Mouse (Mus musculus) kidney, postnatal 4 days (tissue): ENCODE results near the gene Tspyl2.
"Not testable (repeated sequence)": the region's sequence is repeated elsewhere in the genome, so short reads cannot be mapped to it uniquely, and the experiment has no call there.

Experiments
- DNase-seq, 2 experiments: peaks; one replicate each; pipeline ENCODE4 v3.0.0; 2021; ENCODE audit warnings: mixed read lengths in 2 of 2

The Tspyl2 gene

DNA sequence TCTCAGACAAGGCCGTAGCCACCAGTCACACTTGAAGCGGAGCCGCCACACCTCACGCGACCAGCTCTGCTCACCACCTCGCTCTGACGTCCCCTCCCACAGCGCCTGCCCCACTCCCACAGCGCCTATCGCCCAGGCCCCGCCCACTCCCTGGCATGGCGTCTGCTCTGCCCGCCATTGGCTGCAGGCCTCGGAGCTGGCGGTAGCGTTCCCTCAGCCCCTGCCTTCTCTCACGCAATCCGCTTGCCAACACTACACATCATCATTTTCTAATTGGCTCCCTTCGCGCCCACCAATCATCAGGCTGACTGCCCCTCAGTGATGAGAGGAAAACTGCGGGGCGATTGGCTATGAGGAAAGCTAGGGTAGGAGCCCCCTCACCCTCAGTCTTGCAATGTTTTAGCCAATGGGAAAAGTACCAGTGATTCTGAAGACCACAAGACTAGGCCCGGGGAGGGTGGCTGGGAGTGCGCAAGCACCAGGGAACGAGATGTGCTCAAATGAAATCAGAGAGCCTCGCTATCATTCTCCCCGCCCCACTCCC is at the start of gene Tspyl2:
Gene Tspyl2, minus strand, starts transcription at position 68 of the 544 bp plus-strand sequence.
- DNase-seq = peak; percentile 92 to 96

DNA sequence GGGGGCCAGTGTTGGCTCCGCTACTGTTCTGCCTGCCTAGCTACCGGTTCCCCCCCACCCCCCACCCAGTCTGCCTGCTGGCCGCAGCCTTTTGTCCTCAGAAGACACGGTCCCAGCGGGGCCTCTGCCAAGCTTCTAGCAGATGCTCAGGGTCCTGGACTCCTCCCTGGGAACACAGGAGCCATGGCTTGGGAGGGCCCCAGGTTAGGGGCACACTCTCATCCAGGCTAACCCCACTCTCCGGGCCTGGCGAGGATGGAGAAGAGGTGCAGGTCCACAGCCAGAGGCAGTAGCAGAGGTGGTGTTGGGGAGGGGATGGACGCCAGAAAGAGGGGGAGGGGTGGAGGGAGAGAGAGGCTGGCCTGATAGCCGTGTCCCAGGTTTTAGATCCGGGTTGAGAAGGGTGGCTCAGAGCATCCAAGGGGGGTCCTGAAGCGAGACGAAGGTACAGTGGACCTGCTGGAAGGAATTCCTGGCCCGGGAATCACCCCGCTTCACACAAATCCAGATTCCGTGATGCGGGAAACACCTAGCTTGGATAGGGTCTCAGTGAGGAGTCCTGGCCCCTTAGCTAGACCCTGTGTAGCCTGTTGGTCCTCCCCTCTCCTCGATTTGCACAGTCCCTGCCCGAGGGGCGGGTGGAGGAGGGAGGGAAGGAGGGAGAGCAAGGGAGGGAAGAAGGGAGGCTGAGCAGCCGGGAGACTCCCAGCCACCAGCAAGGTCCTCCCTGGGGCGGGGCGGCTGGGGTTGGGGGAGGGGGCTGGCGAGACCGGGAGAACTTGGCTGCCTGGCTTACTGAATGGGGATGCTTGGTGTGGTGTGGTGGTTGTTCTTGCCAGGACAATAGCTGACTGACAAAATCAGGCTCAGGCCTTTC is 26.4 kb upstream of the Tspyl2 start, which contains the start of gene Gpr173:
Gene Gpr173, minus strand, starts transcription at position 308 of the 877 bp plus-strand sequence.
- DNase-seq = peak; percentile 69 to 80

DNA sequence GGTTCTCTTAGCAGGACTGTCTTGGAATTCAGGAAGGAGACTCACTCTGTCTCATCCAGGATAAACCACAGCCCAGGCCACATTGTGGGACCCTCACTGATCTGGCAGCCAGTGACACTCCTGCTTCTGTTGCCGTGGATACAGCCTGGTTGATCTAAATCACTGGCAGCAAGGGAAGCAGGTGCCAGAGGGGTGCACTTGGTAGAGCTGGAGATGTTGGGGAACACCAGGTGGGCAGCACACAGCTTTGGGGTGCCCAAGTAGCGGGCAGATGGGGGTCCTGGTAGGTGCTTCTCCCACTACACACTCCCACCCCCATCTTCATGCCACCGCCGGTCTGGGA is 25.8 kb upstream of the Tspyl2 start:
- DNase-seq = peak in 1 of 2 experiments; percentile 3

DNA sequence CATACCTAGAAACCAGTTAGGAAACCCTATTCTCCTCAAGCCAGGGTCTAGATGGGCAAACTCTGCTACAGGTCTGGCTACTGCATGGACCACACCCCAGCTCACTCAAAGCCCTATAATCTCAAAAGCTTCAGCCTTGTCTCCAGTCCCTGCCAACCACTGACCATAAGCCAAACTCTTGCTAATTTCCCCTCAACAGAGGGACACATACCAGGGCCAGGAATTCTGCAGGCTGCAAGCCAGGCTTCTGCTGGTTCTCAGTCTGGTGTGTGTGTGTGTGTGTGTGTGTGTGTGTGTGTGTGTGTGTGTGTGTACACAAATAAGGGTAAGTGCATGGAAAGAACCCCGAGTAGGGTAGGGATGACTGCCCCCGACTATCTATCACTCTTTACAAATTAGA is 24.2 kb upstream of the Tspyl2 start:
- DNase-seq = no peak

DNA sequence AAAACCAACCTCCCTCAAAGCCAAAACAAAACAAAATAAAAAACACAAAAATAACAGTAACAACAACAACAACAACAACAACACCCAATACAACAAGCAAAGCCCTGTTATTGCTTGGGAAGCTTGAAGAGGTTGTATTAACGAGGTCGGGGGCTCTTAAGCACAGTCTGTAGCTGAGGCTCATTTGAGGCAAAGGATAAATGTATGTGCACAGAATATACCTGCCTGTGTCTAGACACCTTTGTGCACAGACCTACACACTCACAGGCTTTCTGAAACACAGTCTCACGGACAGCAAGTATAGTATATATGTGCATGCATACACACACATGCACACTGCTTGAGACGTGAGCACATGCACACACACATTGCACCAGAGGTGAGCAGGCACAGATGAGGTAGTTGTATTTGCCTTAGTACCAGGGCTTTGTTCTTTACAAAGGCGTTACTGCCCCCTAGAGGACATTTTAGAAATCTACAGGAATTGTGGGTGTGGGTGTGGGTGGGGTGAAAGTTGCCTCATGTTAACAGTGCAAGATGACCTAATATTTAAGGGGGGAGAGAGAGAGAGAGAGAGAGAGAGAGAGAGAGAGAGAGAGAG is 10.4 kb upstream of the Tspyl2 start:
- peak in 1 of 2 experiments; percentile 22 for DNase-seq

DNA sequence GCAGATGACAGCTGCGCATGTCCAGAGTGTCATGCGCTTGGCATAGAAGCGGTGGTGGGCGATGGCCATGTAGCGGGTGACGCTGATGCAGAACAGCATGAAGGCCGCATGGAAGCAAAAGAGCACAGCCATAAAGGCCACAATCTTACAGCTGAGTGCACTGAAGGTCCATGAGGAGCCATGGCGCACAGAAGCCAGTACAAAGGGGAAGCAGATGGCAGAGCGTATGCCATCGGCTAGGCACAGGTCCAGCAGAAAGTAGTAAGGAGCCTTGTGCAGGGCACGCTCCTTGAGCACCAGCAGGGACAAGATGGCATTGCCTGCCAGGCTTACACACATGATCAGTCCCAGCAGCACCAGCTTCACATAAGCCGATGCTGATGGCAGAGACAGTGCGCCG is 4.8 kb upstream of the Tspyl2 start:
- no peak for DNase-seq

DNA sequence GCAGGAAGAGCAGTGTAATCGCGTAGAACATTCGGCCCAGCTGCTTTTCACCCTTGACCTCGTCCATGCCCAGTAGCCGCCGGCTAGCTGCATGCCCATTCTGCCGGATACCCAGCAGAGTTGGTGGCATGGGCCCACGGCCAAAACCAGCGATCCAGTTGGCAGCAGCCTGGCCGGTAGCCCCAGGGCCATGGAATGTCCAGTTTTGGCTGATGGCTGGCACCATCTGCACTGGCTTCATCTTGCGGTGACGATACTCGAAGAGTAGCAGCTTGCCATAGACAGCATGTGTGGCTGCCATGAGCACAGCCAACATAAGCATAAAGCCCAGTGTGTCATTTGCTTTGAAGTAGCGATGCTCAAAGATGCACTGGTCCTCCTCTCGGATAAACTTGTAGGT is 4.4 kb upstream of the Tspyl2 start:
- no peak for DNase-seq

DNA sequence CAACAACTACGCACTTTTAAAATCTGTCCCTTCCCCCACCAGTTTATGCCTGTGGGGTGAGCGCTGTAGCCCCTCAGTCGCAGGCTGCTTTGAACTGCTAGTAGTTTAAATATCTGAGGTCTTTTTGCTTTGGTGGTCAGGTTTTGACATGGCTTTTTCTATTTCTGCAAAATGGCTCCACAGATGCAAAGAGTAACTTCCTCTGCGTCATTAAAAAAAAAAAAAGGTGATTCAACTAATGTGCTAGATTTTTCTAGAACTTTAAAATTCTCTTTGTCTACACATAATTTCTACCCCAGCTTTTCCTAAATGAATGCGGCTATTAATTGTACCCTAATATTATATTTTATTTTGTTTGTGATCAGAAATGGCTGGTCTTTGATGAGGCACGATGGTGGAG is 678 bp upstream of the Tspyl2 start:
- DNase-seq = no peak

DNA sequence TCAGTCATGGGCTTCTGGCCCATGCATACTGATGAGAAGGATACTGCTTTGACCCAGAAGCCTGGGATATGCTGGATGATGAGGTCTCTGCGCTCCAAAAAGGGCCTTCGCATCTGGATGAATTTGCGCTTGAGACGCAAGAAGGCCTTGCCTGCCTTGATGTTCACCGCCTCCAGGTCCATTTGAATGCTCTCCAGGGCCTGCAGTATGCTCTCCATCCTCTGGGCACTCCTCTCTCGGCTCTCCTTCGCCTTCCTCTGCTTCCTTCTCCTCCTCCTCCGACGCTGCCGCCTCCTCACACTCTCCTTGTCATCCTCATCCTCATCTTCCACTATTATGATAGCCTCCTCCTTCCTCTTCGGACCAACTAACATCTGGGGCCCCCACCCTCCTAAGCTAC is 729 bp downstream of the Tspyl2 start:
- DNase-seq = peak; percentile 2 to 27

DNA sequence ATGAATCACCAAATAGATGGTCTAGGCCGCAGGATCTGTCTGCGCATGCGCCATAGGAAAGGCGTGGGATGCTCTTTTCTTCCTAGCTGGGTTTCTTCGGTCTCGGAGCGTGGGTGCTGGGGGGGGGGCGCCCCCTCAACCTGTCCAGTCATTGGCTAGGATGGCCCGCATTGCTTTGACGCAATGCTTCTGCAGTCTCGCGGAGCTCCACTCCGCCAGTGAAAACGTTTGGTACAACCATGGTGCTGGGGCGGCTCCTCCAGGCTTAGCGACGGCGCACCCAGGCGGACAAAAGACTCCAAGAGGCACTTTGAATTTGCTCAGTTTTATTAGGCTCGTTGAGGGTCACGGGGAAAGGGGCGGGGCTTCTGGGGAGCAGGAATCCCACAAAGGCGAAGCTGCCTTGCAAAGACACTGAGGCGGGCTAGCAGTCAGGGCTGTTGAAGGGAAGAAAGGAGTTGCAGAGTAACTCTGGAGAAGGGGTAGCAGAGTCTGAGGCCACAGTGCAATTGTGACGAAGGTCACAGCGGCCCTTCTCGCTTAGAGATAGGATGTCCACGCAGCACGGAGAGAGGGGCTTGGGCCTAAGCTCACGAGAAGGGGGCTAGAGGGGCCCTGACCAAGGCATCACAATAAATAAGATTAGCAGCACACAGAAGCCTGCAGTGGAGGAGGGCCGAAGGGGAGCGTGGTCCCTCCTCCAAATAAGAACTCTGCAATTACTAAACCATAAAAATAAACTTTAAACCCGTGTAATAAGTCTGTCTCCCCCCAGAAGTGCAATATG is 5.5 kb downstream of the Tspyl2 start:
- DNase-seq = peak; percentile 92 to 95

DNA sequence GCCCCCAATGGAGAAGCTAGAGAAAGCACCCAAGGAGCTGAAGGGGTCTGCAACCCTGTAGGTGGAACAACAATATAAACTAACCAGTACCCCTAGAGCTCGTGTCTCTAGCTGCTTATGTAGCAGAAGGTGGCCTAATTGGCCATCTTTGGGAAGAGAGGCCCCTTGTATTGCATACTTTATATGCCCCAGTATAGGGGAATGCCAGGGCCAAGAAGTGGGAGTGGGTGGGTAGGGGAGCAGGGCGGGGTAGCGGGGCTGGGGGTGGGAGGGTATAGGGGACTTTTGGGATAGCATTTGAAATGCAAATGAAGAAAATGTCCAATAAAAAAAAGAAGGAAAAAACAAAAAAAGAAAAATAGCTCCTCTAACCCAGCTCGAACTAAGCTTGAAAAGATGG is 6.1 kb downstream of the Tspyl2 start:
- DNase-seq = not testable (repeated sequence)

DNA sequence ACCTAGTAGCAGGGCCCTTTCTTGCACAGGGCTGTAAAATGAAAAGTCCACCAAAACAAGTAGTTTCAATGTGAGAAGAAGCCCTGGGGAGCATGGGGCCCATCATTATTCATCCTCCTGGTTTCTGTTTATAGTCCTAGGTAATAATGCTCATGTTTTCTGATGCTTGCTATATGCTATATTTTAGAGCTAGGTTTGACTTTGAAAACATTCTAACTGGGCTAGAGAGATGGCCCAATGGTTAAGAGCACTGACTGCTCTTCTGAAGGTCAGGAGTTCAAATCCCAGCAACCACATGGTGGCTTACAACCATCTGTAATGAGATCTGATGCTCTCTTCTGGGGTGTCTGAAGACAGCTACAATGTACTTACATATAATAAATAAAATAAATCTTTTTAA is 12.8 kb downstream of the Tspyl2 start:
- DNase-seq = not testable (repeated sequence)

DNA sequence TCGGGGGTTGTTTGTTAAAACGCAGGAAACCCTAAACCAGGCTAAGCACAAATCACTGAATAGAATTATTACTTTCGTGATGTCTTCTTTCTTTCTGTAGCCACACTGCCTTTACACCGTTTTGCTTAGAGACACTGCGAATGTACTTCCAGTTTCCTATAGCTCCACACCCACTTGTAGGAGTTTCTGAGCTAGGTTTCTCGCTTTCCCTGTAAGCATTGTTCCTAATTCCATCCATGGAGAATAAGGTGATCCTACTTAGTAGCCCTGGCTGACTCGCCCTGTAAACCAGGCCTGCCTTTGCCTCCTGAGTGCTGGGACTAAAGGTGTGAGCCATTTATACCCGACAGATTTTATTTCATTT is 14.6 kb downstream of the Tspyl2 start:
- no peak for DNase-seq

DNA sequence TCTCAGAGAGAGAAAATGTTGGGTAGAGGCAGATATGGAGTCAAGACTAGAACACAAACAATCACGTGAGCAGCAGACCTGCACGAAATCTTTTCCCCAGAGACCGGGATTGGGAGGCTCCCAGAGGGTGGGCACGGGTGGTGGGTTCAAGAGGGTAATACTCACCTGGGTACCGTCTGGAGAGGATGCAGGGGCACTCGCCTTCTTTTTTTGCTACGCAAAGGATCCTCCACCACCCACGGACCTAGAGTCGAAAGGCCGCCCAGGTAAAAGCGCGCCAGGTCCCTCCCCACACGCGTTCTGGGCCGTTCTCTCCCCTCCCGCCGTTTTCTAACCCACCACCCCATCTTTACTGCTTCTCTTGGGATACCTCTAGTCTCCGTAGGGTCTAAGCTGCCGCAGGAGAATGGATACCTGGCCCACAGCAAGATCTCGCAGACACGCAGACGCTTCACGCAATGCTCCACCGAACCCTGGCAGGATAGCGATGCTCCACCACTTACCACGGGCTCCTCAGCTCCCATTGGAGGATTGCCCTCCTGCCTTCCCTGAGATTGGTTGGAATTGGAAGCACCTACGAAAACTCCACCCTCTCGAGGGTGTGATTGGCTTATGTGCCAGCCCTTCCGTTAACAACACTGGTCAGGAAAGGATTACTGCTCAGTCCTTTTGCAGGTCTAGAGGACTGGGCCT is 15.1 kb downstream of the Tspyl2 start, which contains the start of gene Kantr:
Gene Kantr, minus strand, starts transcription at position 500 of the 693 bp plus-strand sequence.
- peak; percentile 71 to 84 for DNase-seq

DNA sequence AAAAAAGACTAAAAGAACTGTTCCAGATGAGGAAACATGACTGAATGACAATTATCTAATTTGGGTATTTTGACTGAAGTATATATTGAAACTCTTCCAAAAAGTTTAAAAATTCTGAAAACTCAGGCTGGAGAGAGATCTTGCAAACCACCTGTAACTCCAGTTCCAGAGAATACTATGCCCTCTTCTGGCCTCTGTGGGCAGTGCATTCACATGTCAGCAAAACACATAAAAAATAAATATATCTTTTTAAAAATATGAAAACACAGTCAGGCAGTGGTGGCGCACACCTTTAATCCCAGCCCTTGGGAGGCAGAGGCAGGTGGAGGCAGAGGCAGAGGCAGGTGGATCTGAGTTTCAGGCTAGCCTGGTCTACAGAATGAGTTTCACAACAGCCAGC is 18.6 kb downstream of the Tspyl2 start:
- peak; percentile 9 to 29 for DNase-seq

DNA sequence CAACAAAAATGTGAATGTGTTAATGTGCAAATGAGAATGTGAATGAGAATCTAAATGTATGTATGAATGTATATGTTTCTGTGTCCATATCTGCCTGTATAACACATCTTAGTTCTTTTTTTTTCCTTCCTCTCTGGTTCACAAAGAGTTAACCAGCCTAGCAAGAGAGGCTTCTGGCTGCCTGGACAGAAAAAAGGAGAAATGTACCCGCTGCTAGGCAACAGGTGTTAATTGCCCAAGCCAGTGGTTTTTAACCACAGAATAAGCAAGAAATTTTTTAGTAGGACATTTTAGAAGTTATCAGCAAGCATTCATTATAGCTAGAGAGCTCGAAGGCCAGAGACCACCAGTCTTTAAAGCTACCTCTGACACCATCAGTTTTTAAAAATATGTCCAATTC is 19.4 kb downstream of the Tspyl2 start:
- DNase-seq = no peak

DNA sequence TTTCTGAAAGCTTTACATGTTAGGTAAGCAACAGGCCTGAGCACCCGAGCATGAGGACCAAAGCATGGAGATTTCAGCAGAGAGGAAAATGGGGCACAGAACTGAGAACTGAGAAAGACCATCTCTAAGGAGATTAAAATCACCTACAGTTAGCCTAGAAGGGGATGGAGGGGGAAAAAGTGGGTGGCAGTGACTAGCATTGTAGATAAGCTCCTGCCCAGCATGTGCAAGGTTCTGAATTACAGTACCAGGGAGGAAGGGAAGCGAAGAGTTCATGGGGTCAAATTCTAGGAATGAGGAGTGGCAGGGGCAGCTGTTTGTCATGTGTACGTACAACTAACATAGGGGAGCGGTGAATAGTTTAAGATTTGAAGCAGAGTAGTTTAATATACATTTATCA is 21.7 kb downstream of the Tspyl2 start:
- DNase-seq = no peak

DNA sequence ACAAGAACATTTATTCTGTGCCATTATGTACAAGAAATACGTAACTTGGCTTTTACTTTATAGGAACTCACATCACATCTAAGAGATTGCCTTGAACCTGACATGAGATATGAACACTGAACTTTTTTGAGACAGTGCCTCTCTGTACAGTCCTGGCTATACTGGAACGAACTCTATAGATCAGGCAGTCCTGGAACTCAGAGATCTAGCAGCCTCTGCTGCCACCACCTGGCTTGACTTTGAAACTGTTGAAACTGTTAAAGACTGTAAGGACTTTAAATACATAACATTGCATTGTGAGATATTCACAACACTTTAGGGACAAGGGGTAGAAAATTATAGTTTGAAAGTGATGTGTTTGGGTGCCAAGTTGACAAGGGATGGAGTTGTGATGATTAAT is 34.3 kb downstream of the Tspyl2 start:
- DNase-seq = peak; percentile 36 to 62

DNA sequence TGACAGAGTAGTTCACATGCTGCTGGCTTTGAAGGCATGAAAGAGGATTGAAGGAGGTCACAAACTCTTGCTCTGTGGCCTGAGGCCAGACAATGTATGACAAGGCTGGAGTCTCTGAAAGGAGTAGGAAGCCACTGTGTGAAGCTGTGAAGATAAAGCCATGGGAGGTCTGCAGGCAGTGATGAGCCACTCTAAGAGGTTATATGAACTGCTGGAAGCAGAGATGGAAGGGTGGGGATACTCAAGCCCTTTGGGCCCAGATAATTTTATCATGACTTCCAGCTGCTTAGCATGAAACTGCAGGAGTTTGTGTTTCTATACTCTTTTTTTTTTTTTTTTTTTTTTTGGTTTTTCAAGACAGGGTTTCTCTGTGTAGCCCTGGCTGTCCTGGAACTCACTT is 34.9 kb downstream of the Tspyl2 start:
- no peak for DNase-seq

DNA sequence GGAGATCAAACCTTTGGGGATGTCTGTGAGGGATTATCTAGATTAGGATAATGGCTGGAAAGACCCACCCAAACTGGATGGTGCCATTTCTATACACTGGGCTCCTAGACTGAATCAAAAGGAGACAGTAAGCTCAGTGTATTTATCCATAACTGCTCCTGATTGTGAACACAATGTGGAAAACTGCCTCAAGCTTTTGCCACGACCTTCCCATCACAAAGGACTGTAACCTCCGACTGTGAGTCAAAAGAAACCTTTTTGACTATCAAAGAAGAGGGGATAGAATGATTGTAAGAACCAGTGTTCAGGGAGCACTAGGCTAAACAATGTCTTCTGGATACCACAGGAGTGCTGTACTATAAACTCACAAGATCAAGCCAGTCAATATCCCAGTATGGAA is 36.0 kb downstream of the Tspyl2 start:
- DNase-seq = no peak

DNA sequence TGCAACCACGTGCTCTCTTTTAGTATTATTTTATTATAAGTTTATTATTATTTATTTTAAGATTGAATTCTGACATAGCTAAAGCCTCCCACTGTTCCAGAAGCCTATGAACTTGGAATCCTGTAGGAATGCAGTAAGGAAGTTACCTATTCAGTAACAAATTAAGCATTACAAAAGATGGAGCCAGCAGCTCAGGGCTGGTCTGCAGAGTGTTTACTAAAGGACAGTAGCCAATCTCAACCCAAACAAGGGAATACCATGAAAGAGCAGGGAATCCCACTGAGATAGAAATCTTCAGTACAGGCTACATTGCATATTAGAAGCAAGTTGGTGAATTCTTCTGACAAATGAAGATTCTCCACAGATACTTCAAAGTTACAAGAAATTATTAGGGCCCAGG is 55.2 kb downstream of the Tspyl2 start:
- DNase-seq = not testable (repeated sequence)
